Mouse (Mus musculus) left cerebral cortex, adult 11 months (tissue): ENCODE measurements at regions not wholly inside any gene's neighbourhood (a gene's known extent, or its start where the extent isn't known, plus 50 kb on each side); places are given as distances from the start of the nearest gene placed in this dataset.

Source experiments
- DNase-seq: peaks from one replicate; pipeline ENCODE4 v3.0.0; 2022; ENCODE audit warnings: low spot score

- no peak for DNase-seq
These were observed 263.8 kb upstream of the Fam84a start for GRCm38 (mm10) chr12:14415543-14416181.

- no peak for DNase-seq
These were observed 259.2 kb upstream of the Fam84a start for GRCm38 (mm10) chr12:14411102-14411501.

- no peak for DNase-seq
These were observed 253.9 kb upstream of the Fam84a start for GRCm38 (mm10) chr12:14405796-14406195.

DNA sequence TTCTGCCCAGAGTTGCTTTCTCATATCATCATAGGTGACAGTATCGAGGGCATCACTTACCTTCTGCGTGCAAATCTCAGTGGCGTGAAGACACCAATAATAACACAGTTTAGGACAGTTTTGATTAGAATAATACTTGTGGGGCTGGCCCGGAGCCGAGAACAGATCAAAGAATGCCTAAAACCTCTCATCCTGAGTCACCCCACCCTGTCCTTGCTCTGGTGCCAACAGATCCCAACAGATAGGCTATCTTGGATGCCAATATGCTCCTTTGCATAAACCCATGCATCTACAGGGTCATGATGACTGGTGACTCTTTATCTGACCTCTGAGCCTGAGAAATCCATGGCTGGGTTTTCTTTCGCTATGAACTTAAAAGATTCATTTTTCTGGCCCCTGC is 224.4 kb upstream of the Fam84a start:
- no peak for DNase-seq

- no peak for DNase-seq
These were observed 186.5 kb upstream of the Fam84a start for GRCm38 (mm10) chr12:14338244-14338799.

DNA sequence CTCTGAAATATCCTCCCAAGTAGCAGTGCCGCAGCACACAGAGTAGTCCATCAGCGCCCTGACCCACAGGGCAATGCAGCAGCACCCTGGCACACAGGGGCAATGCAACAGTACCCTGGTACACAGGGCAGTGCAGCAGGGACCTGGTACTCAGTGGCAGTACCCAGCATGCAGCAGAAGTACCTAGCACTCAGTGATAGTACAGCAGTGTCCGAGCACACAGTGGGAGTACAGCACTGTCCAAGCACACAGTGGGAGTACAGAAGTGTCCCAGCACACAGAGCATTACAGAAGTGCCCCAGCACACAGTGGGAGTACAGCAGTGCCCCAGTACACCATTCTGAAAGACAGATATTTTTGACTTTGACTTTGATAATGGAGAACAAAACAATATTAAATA is 186.0 kb upstream of the Fam84a start:
- no peak for DNase-seq

DNA sequence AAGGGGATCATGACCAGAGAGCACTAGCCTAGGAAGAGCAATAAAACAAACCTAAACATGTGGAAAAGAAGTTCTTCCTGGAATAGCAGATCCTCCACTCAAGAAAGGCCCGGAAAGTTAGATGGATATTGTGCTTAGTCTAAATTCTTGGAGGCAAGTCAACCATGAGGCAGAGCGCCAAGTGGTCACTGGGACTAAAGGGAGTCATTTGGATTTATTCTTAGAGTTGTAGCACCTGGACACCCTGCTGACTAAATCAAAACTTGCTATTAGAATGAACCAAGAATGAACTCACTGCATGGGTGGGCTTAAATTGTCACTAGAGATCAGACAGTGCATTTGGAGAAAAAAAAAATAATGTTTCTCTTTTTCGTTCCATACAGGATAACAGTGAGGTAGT is 166.8 kb upstream of the Fam84a start:
- DNase-seq: no peak

DNA sequence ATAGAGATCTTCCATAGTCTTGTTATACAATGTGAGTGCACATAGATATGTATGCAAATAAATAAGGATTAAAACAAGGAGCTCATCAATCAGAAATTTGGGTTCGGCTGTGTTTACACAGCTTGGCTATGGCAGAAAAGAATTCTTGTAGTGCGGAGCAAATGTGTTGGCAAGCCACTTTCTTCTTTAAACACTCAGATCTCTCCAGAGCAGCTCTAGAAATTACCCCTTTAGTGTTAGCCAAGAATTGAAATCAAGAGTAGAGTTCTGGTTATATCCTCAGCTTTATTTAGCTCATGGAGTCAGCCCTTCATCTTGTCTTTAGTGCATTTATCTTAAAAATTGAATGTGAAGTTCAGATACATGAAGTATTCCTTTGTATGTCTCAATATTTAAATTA is 164.5 kb upstream of the Fam84a start:
- DNase-seq: no peak

DNA sequence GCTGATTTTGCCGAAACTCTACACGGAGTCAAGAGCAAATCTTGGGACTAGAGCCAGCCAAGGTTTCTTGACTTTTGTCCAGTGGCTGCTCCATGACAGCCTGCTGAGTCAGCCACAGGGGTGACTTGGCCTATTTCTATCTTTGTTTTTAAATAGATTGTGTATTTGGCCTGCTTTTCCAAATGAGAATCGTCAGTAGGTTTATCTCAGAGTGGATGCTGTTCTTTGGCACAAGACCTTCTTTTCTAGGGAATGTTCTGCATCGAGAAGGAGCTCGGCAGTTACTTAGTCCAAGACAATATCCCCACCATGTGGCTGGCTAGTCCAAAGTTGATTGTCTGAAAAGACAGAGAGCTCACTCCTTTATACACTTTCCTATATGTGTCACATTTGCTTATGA is 163.9 kb upstream of the Fam84a start:
- peak; percentile 48 for DNase-seq

GRCm38 (mm10) chr12:14302366-14302930 is 150.6 kb upstream of the Fam84a start:
- DNase-seq: no peak

- DNase-seq: no peak
These were observed 150.0 kb upstream of the Fam84a start for GRCm38 (mm10) chr12:14301676-14302365.

DNA sequence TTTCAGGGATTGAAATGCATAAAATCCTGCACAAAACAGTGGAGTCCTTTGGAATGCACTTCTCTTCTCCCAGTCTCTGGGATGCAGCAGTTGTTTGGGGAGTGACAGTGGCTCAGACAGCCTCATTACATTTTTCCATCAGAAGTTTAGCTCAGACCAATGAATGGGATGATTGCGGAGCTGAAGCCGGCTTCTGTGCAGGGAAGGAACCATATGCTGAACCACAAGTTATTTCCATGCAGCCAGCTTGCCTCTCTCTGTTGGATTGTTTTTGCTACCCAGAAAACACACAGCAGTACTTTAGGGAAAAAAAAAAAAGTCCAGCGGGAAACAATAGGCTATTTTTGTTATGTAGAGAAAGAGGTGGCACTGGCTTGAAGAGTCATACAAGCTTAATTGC is 140.2 kb upstream of the Fam84a start:
- no peak for DNase-seq

DNA sequence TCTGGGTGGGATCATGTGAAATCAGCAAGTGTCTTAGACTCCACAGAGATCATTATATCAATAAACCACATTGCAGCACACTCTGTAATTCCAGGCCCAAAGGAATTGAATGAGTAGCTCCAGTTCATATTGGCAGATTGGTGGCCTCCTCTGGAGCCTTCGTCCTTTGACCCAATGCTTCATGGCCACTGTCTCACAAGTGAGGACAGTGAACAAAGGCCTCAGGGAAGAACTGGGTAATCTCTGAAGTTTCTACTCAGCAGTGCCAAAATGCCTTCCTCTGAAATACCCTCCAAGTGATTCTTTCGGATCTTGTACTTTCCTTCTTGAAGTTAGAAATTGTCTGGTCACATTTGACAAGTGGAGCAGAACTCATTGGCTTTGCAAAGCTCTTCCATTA is 135.8 kb upstream of the Fam84a start:
- DNase-seq: no peak

GRCm38 (mm10) chr12:14286676-14287075 is 134.8 kb upstream of the Fam84a start:
- no peak for DNase-seq

GRCm38 (mm10) chr12:14285870-14286535 is 134.1 kb upstream of the Fam84a start:
- no peak for DNase-seq

GRCm38 (mm10) chr12:14283106-14283692 is 131.3 kb upstream of the Fam84a start:
- DNase-seq: peak; percentile 21

DNA sequence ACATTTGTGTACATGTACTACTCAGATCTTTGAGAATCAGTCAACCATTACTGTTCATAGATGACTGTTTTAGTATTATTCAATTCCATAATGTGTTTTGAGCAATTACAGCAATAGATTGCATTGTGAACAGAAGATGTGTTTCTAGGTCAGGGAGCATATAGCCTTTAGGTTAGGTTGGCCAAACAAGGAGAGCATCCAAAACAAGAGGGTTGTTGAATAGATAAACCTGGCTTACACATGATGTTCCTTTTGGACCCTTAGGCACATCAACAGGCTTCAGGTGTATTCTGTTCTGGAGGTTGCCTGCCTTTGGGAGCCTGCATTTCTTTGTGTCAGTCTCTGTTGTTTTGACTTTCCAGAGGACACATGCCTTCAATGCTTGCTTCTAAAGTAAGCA is 123.4 kb upstream of the Fam84a start:
- DNase-seq: no peak

DNA sequence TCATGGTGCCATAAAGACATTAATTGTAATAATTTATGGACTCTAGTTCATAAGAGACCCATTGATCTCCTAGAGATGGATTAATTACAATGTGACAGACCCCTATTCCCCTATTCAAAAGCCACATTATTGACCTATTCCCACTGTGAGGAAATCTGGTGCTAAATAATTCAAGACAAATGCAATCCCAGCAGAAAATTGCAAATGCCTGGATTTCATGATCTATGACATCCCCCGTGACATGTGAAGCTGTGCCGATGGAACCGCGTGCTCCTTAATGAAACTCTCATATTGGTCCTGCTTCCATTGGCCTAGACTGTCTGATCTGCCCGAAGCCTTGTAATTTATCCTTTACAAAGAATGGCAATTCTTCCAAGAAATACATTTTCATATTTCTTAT is 122.9 kb upstream of the Fam84a start:
- no peak for DNase-seq

DNA sequence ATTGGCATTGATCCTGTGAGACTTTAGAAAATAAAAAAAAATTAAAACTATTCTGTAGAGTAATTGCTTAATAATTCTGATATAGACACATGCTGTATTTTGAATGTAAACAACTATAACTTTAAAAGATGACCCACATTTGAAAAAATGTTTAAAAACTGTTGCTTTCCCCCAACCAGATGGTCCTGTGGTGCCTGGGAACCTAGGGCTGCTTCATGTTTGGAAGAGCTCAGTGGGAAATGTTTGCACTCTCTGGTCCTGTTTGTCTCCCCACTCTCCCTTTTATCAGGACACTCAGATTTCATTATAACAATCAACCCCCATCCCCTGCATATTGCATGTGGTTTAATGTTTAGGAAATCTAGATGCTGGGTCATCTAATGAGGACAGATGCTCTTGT is 119.4 kb upstream of the Fam84a start:
- DNase-seq: no peak

- no peak for DNase-seq
These were observed 109.2 kb upstream of the Fam84a start for GRCm38 (mm10) chr12:14261102-14261501.

- DNase-seq: no peak
These were observed 108.4 kb upstream of the Fam84a start for GRCm38 (mm10) chr12:14260288-14260687.

DNA sequence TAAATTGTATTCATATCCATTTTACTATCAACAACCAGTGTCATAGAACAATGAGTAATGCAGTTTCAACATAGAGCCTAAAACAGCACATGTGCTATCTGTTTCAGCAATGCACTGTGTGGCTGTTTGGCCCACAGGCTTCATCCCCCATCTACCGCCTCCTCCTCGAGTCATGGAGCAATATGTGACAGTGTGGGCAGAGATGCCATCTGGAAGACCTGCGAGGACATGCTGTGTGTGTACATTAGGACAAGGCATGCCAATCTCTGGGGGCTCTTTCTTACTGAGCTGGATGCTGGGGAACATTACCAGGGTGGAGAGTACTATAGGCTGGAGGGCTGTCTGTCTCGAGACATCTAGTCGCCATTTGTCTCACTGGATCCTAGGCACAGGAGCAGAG is 101.5 kb upstream of the Fam84a start:
- DNase-seq: no peak
